Mouse (Mus musculus) CH12F3 (cell line): ENCODE measurements around the gene Crtc3.

Experiments
- in situ Hi-C: fragments of 300-500 bp; cut with MboI; formaldehyde crosslinking; loops from 2 replicates; pipeline ENCODE4 v1.14.3; 2020; ENCODE audit warnings: low sequenced_read_pairs

Gene Crtc3

GRCm38 (mm10) chr7:80688556-80689220 is at the start of gene Crtc3:
Crtc3 (minus strand) TSS chr7:80688877.
- in situ Hi-C loops = no loop called here

- in situ Hi-C loops = no loop called here
Measured at GRCm38 (mm10) chr7:80736199-80736598, 47.5 kb upstream of the Crtc3 start.

- in situ Hi-C loops = loop anchor here (5.0 kb wide), 1 partner anchor 119 kb away; no protein-coding TSS in a partner anchor
Measured at GRCm38 (mm10) chr7:80732986-80733385, 44.3 kb upstream of the Crtc3 start.

GRCm38 (mm10) chr7:80729662-80730061 is 41.0 kb upstream of the Crtc3 start:
- in situ Hi-C loops = loop anchor here (5.0 kb wide), 1 partner anchor 123 kb away; no protein-coding TSS in a partner anchor

- in situ Hi-C loops = no loop called here
Measured at GRCm38 (mm10) chr7:80721041-80721440, 32.4 kb upstream of the Crtc3 start.

- in situ Hi-C loops = no loop called here
Measured at GRCm38 (mm10) chr7:80719582-80719981, 30.9 kb upstream of the Crtc3 start.

- in situ Hi-C loops = no loop called here
Measured at GRCm38 (mm10) chr7:80719038-80719437, 30.4 kb upstream of the Crtc3 start.

- in situ Hi-C loops = no loop called here
Measured at GRCm38 (mm10) chr7:80718471-80718870, 29.8 kb upstream of the Crtc3 start.

GRCm38 (mm10) chr7:80716758-80717157 is 28.1 kb upstream of the Crtc3 start:
- in situ Hi-C loops = no loop called here

- in situ Hi-C loops = no loop called here
Measured at GRCm38 (mm10) chr7:80715306-80715705, 26.6 kb upstream of the Crtc3 start.

- in situ Hi-C loops = no loop called here
Measured at GRCm38 (mm10) chr7:80711496-80711895, 22.8 kb upstream of the Crtc3 start.

- in situ Hi-C loops = no loop called here
Measured at GRCm38 (mm10) chr7:80710333-80710732, 21.7 kb upstream of the Crtc3 start.

GRCm38 (mm10) chr7:80704066-80704465 is 15.4 kb upstream of the Crtc3 start:
- in situ Hi-C loops = no loop called here

GRCm38 (mm10) chr7:80702510-80702909 is 13.8 kb upstream of the Crtc3 start:
- in situ Hi-C loops = no loop called here

GRCm38 (mm10) chr7:80699709-80700108 is 11.0 kb upstream of the Crtc3 start:
- in situ Hi-C loops = no loop called here

- in situ Hi-C loops = no loop called here
Measured at GRCm38 (mm10) chr7:80698940-80699339, 10.3 kb upstream of the Crtc3 start.

GRCm38 (mm10) chr7:80697859-80698258 is 9.2 kb upstream of the Crtc3 start:
- in situ Hi-C loops = no loop called here

GRCm38 (mm10) chr7:80696903-80697302 is 8.2 kb upstream of the Crtc3 start:
- in situ Hi-C loops = no loop called here

- in situ Hi-C loops = no loop called here
Measured at GRCm38 (mm10) chr7:80696334-80696733, 7.7 kb upstream of the Crtc3 start.

- in situ Hi-C loops = no loop called here
Measured at GRCm38 (mm10) chr7:80692472-80692871, 3.8 kb upstream of the Crtc3 start.

- in situ Hi-C loops = no loop called here
Measured at GRCm38 (mm10) chr7:80691131-80691530, 2.5 kb upstream of the Crtc3 start.

- in situ Hi-C loops = no loop called here
Measured at GRCm38 (mm10) chr7:80689221-80689591, 529 bp upstream of the Crtc3 start.
